Mouse (Mus musculus) left cerebral cortex, adult 11 months (tissue): ENCODE data around the gene Eppin.
"Not testable (repeated sequence)": the region's sequence is repeated elsewhere in the genome, so short reads cannot be mapped to it uniquely, and the experiment has no call there.

Experiments used
- DNase-seq: peaks from one replicate; pipeline ENCODE4 v3.0.0; 2022; ENCODE audit warnings: low spot score

The Eppin gene

GRCm38 (mm10) chr2:164593494-164593893 lies at the start of gene Eppin:
Gene Eppin, minus strand, starts transcription at chr2:164593594.
- DNase-seq, result no peak

- DNase-seq, result no peak
Measured at GRCm38 (mm10) chr2:164641881-164642673, 48.7 kb upstream of the Eppin start.

GRCm38 (mm10) chr2:164641129-164641528 lies 47.7 kb upstream of the Eppin start:
- no peak for DNase-seq

- no peak for DNase-seq
Measured at GRCm38 (mm10) chr2:164638696-164639095, 45.3 kb upstream of the Eppin start, which contains the start of gene Wfdc16. Gene Wfdc16, minus strand, starts transcription at chr2:164638796.

GRCm38 (mm10) chr2:164635266-164635665 lies 41.9 kb upstream of the Eppin start:
- DNase-seq, result no peak

- DNase-seq, result no peak
Measured at GRCm38 (mm10) chr2:164621775-164622174, 28.4 kb upstream of the Eppin start.

GRCm38 (mm10) chr2:164619050-164619449 lies 25.7 kb upstream of the Eppin start:
- DNase-seq, result no peak

GRCm38 (mm10) chr2:164615386-164615785 lies 22.0 kb upstream of the Eppin start:
- no peak for DNase-seq

- DNase-seq, result not testable (repeated sequence)
Measured at GRCm38 (mm10) chr2:164613471-164613870, 20.1 kb upstream of the Eppin start, which contains the start of the genes Wfdc6b and Wfdc8. Gene Wfdc6b, plus strand, starts transcription at chr2:164613522. Gene Wfdc8, minus strand, starts transcription at chr2:164613626.

- DNase-seq, result no peak
Measured at GRCm38 (mm10) chr2:164608781-164609180, 15.4 kb upstream of the Eppin start.

GRCm38 (mm10) chr2:164604411-164604810 lies 11.0 kb upstream of the Eppin start:
- DNase-seq, result no peak

GRCm38 (mm10) chr2:164603482-164603881 lies 10.1 kb upstream of the Eppin start:
- DNase-seq, result no peak

- no peak for DNase-seq
Measured at GRCm38 (mm10) chr2:164600179-164600578, 6.8 kb upstream of the Eppin start.

- DNase-seq, result peak; percentile 2
Measured at GRCm38 (mm10) chr2:164592014-164592413, 1.4 kb downstream of the Eppin start.

GRCm38 (mm10) chr2:164585025-164585725 lies 8.2 kb downstream of the Eppin start, which contains the start of gene Wfdc6a:
Gene Wfdc6a, minus strand, starts transcription at chr2:164585447.
- DNase-seq, result not testable (repeated sequence)

- not testable (repeated sequence) for DNase-seq
Measured at GRCm38 (mm10) chr2:164573359-164573758, 20.0 kb downstream of the Eppin start, which contains the start of gene Spint3. Gene Spint3, minus strand, starts transcription at chr2:164573459.

GRCm38 (mm10) chr2:164567460-164567859 lies 25.9 kb downstream of the Eppin start:
- DNase-seq, result no peak

- no peak for DNase-seq
Measured at GRCm38 (mm10) chr2:164566997-164567396, 26.4 kb downstream of the Eppin start.

GRCm38 (mm10) chr2:164564346-164564745 lies 29.0 kb downstream of the Eppin start:
- DNase-seq, result no peak

- no peak for DNase-seq
Measured at GRCm38 (mm10) chr2:164563339-164564038, 29.9 kb downstream of the Eppin start.

- no peak for DNase-seq
Measured at GRCm38 (mm10) chr2:164562391-164563188, 30.8 kb downstream of the Eppin start, which contains the start of gene Wfdc2. Gene Wfdc2, plus strand, starts transcription at chr2:164562413.
